Mouse (Mus musculus): ENCODE results near the gene Map4k5.

Map4k5 gene

GRCm38 (mm10) chr12:69887776-69888175, 5.2 kb downstream of the Map4k5 start:
- no peak for DNase-seq (ENCODE audit: low spot score)

GRCm38 (mm10) chr12:69885170-69885923, 7.7 kb downstream of the Map4k5 start:
- DNase-seq (ENCODE audit: low spot score) = no peak

- no peak for DNase-seq (ENCODE audit: low spot score)
These were observed 8.9 kb downstream of the Map4k5 start for GRCm38 (mm10) chr12:69884053-69884452.

- DNase-seq (ENCODE audit: low spot score) = no peak
These were observed 11.6 kb downstream of the Map4k5 start for GRCm38 (mm10) chr12:69881198-69881905.

- no peak for DNase-seq (ENCODE audit: low spot score)
These were observed 13.3 kb downstream of the Map4k5 start for GRCm38 (mm10) chr12:69879739-69880138.

- no peak for DNase-seq (ENCODE audit: low spot score)
These were observed 13.8 kb downstream of the Map4k5 start for GRCm38 (mm10) chr12:69879172-69879665.

GRCm38 (mm10) chr12:69877842-69878363, 15.1 kb downstream of the Map4k5 start:
- no peak for DNase-seq (ENCODE audit: low spot score)

- no peak for DNase-seq (ENCODE audit: low spot score)
These were observed 21.4 kb downstream of the Map4k5 start for GRCm38 (mm10) chr12:69871632-69872031.

- no peak for DNase-seq (ENCODE audit: low spot score)
These were observed 25.7 kb downstream of the Map4k5 start for GRCm38 (mm10) chr12:69867338-69867737.

- no peak for DNase-seq (ENCODE audit: low spot score)
These were observed 28.8 kb downstream of the Map4k5 start for GRCm38 (mm10) chr12:69864164-69864692.

GRCm38 (mm10) chr12:69863505-69863904, 29.5 kb downstream of the Map4k5 start:
- no peak for DNase-seq (ENCODE audit: low spot score)

GRCm38 (mm10) chr12:69858847-69859246, 34.2 kb downstream of the Map4k5 start:
- no peak for DNase-seq (ENCODE audit: low spot score)

- no peak for DNase-seq (ENCODE audit: low spot score)
These were observed 35.4 kb downstream of the Map4k5 start for GRCm38 (mm10) chr12:69857597-69857996.

GRCm38 (mm10) chr12:69856398-69856797, 36.6 kb downstream of the Map4k5 start:
- no peak for DNase-seq (ENCODE audit: low spot score)

GRCm38 (mm10) chr12:69855641-69856300, 37.2 kb downstream of the Map4k5 start:
- DNase-seq (ENCODE audit: low spot score) = no peak

GRCm38 (mm10) chr12:69853942-69854341, 39.1 kb downstream of the Map4k5 start:
- DNase-seq (ENCODE audit: low spot score) = no peak

GRCm38 (mm10) chr12:69853387-69853786, 39.6 kb downstream of the Map4k5 start:
- DNase-seq (ENCODE audit: low spot score) = no peak

GRCm38 (mm10) chr12:69852288-69852687, 40.7 kb downstream of the Map4k5 start:
- DNase-seq (ENCODE audit: low spot score) = no peak

GRCm38 (mm10) chr12:69848083-69848878, 44.7 kb downstream of the Map4k5 start:
- no peak for DNase-seq (ENCODE audit: low spot score)

GRCm38 (mm10) chr12:69846499-69846898, 46.5 kb downstream of the Map4k5 start:
- DNase-seq (ENCODE audit: low spot score) = no peak

GRCm38 (mm10) chr12:69845722-69846121, 47.3 kb downstream of the Map4k5 start:
- no peak for DNase-seq (ENCODE audit: low spot score)

Data from ovary, postnatal 14 days (tissue).